Mouse (Mus musculus) liver, embryonic 14.5 days (tissue): Measurements from ENCODE around the gene Elmsan1.

ENCODE experiments used
- CTCF ChIP-seq: IDR thresholded peaks from 2 replicates; pipeline ENCODE4 v1.5.1; 2016; ENCODE audit warnings: antibody characterized with exemption, low read depth, control low read depth
- EP300 ChIP-seq: IDR thresholded peaks from 2 replicates; pipeline ENCODE4 v1.6.1; 2016; ENCODE audit warnings: antibody characterized with exemption, low read depth

GRCm38 (mm10) chr12:84260363-84260762 is 41.7 kb upstream of the Elmsan1 start:
- TF ChIP-seq CTCF: no peak
- no peak for TF ChIP-seq EP300
